19 mouse cellular contexts compared by ENCODE assay signal in the genomic region with DNA sequence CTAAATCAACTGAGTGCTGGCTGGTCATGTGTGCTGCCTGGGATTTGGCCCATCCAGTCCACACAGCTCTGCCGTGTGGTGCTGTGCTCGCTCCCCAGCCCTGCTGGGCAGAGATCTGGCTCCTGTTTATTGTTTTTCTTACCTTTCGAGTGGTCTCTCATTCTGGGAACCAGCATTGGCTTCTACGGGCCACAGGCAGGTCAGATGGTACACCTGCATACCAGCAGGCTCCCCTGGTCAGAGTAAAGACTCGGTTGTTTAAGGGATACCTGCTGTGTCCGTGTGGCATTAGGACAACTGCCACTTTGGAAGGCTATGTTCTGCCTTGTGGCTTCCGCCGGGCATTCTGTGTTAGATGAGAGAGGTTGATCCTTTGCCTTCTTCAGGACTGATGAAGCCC. TPM values are rescaled to one million over a fixed set of nuclear protein-coding genes. Genes with fewer than 3 reads are reported as not detected.
DNase-seq lines count a peak whose midpoint lies in the region; ATAC-seq lines count a peak whose summit lies in the region.
"Had no signal": no experiment of that assay in that cellular context is flagged by ENCODE, and none has a peak within 500 bp of the region (broad histone marks: within the 10 kb centered on the region; RNA-seq: fewer than 3 reads in every experiment).

No protein-coding gene starts in this region.

- peak; percentile 56; the same call in 1 of the 2 replicates for ATAC-seq in cerebellum, adult (ENCODE audit: insufficient number of reproducible peaks, low FRiP score, low TSS enrichment)
- ATAC-seq: CD4-positive, CD25-positive, alpha-beta regulatory T cell, adult 4 months; forebrain, embryonic 14.5 days; hindbrain, embryonic 16.5 days; inflammation-experienced regulatory T-cells, adult 6 months; intestine, postnatal 0 days had no signal

- no peak for DNase-seq in cerebellum, postnatal 10 days
- DNase-seq in brain, adult 2 months (ENCODE audit: low read depth, low spot score), result peak; percentile 67
- DNase-seq in cerebellum, adult 8-10 months, result peak; percentile 62
- peak; percentile 50 to 71 for DNase-seq in cerebellum, postnatal 36 days
- DNase-seq in heart, adult 18-20 months, result no peak
- no peak for DNase-seq in adrenal gland, postnatal 10 days
- DNase-seq: adrenal gland, adult 8-10 months; B cell, adult 2 months; gastrocnemius, adult 2 months; gastrocnemius, postnatal 25 days; heart, postnatal 10 days; heart, postnatal 4 days; kidney, adult 8-10 months had no signal

RNA-seq across cellular contexts. Expression of a gene that starts 24.7 kb away (rescaled TPM):
- total RNA-seq in heart, adult 18-20 months (2021), result 10 to 100 TPM; 13.7 to 17.8 TPM
- total RNA-seq in adrenal gland, postnatal 10 days (2021), result 10 to 100 TPM; 29.9 to 49.3 TPM

RNA-seq across cellular contexts. Expression of a gene that starts 48.3 kb away (rescaled TPM):
- total RNA-seq in heart, adult 18-20 months (2021), result 10 to 100 TPM; 20.3 to 26.7 TPM
- total RNA-seq in adrenal gland, postnatal 10 days (2021), result 100 to 1,000 TPM; 129 to 184 TPM

Comparison
In these comparisons a context has a peak if more than half of its experiments do, and no peak if none do; other contexts are left out.
1. DNase-seq: peak in brain, adult 2 months (single experiment), cerebellum, adult 8-10 months (single experiment) and cerebellum, postnatal 36 days (2 of 2); none in cerebellum, postnatal 10 days (0 of 2), heart, adult 18-20 months (0 of 2) and adrenal gland, postnatal 10 days (single experiment).
2. RNA of a gene that starts 48.3 kb away (total RNA-seq): 129 to 184 TPM in adrenal gland, postnatal 10 days; 20.3 to 26.7 TPM in heart, adult 18-20 months; every median in the first group is over 4 times any median in the second.